Mouse (Mus musculus) spleen, postnatal 4 days (tissue): Measurements from ENCODE around the gene Insyn1.

Experiments used
- DNase-seq, 2 experiments: peaks; one replicate each; pipeline ENCODE4 v3.0.0; 2022; ENCODE audit warnings: low spot score in 2 of 2

Gene Insyn1

GRCm38 (mm10) chr9:58487851-58488801, at the start of gene Insyn1:
Insyn1 (plus strand) TSS chr9:58488603.
- peak in 1 of 2 experiments; percentile 68 for DNase-seq

- DNase-seq: no peak
Observed at GRCm38 (mm10) chr9:58438921-58439396, 49.4 kb upstream of the Insyn1 start.

GRCm38 (mm10) chr9:58440100-58440499, 48.3 kb upstream of the Insyn1 start:
- no peak for DNase-seq

- no peak for DNase-seq
Observed at GRCm38 (mm10) chr9:58440614-58441013, 47.8 kb upstream of the Insyn1 start.

- no peak for DNase-seq
Observed at GRCm38 (mm10) chr9:58441351-58442104, 46.9 kb upstream of the Insyn1 start.

GRCm38 (mm10) chr9:58442105-58443010, 46.0 kb upstream of the Insyn1 start:
- no peak for DNase-seq

- DNase-seq: no peak
Observed at GRCm38 (mm10) chr9:58443061-58443460, 45.3 kb upstream of the Insyn1 start.

GRCm38 (mm10) chr9:58446829-58447228, 41.6 kb upstream of the Insyn1 start:
- DNase-seq: no peak

GRCm38 (mm10) chr9:58447997-58448595, 40.3 kb upstream of the Insyn1 start:
- no peak for DNase-seq

- DNase-seq: no peak
Observed at GRCm38 (mm10) chr9:58449526-58449925, 38.9 kb upstream of the Insyn1 start.

GRCm38 (mm10) chr9:58453791-58454378, 34.5 kb upstream of the Insyn1 start:
- DNase-seq: no peak

- DNase-seq: no peak
Observed at GRCm38 (mm10) chr9:58454886-58455285, 33.5 kb upstream of the Insyn1 start.

GRCm38 (mm10) chr9:58455798-58456197, 32.6 kb upstream of the Insyn1 start:
- DNase-seq: no peak

- no peak for DNase-seq
Observed at GRCm38 (mm10) chr9:58457481-58457955, 30.9 kb upstream of the Insyn1 start.

GRCm38 (mm10) chr9:58458341-58458740, 30.1 kb upstream of the Insyn1 start:
- DNase-seq: no peak

GRCm38 (mm10) chr9:58458856-58459553, 29.4 kb upstream of the Insyn1 start:
- DNase-seq: no peak

GRCm38 (mm10) chr9:58467345-58468025, 20.9 kb upstream of the Insyn1 start:
- DNase-seq: no peak

- no peak for DNase-seq
Observed at GRCm38 (mm10) chr9:58470466-58470865, 17.9 kb upstream of the Insyn1 start.

- DNase-seq: no peak
Observed at GRCm38 (mm10) chr9:58473211-58473815, 15.1 kb upstream of the Insyn1 start.
